Mouse (Mus musculus): ENCODE data around the gene Dhx57.

The Dhx57 gene

GRCm38 (mm10) chr17:80193075-80193474 lies 97.2 kb downstream of the Dhx57 start:
- no peak for DNase-seq (ENCODE audit: low spot score)

Measured in ovary, postnatal 14 days (tissue).